Mouse (Mus musculus) frontal cortex, postnatal 25 days (tissue): ENCODE measurements around the gene Mex3a.
A peak's percentile ranks its signal among the peaks of the same experiment; 100 is the strongest.

Experiments
- DNase-seq, 2 experiments: peaks; one replicate each; pipeline ENCODE4 v3.0.0; 2022; ENCODE audit warnings: low spot score in 2 of 2

Mex3a gene

GRCm38 (mm10) chr3:88505081-88505480 is 27.1 kb upstream of the Mex3a start:
- DNase-seq = no peak

GRCm38 (mm10) chr3:88505765-88506164 is 26.4 kb upstream of the Mex3a start:
- DNase-seq = no peak

DNA sequence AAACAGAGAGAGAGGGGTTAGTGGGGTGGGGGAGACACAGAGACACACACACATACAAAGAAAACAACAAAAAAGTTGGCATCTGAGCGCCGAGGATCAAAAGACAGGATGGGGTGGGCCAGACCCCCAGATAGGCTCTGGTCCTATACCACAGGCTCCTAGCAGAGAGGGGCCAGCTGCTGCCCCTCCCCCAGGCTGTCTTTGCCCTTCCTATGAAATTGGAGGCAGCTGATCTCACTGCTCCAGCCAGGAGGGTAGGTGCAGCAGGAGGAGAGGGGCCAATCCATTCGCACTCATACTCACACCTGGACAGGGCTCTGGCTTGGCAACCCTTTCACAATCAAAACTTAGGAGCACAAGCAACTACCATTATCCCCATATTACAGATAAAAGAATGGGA is 22.9 kb upstream of the Mex3a start:
- DNase-seq = no peak

GRCm38 (mm10) chr3:88509692-88510420 is 22.3 kb upstream of the Mex3a start, which contains the start of gene Lmna:
Lmna (minus strand) TSS chr3:88509956.
- peak; percentile 72 to 78 for DNase-seq

DNA sequence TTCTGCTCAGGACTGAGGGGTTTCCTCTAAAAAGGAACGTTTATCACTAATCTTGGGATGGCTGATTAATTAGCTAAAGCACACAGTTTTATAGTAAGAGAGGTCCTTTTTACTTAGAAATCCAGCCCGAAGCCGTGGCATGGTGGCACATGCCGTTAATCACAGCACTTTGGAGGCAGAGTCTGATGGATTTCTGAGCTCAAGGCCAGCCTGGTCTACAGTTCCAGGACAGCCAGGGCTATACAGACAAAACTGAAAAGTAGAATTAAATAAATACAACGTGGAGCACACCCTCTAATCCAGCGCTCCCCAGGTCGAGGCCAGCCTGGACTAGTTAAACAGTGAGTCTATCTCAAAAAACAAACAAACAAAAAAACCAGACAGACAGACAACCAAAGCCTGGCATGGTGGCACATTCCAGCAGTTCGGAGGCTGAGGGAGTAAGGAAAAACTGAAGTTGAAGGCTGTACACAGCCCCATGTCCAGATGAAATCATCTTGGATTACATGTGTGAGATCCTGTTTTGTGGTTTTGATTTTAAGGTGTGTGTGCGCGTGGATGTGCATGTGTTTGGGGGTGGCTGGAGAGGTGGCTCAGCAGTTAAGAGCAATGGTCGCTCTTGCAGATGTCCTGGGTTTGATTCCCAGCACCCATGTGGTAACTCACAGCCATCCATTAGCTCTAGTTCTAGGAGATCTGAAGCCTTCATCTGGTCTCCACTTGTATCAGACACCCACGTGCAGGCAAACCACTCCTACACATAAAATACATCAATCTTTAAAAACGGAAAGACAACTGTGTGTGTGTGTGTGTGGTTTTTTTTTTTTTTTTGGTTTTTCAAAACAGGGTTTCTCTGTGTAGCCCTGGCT is 21.5 kb upstream of the Mex3a start:
- DNase-seq = no peak

DNA sequence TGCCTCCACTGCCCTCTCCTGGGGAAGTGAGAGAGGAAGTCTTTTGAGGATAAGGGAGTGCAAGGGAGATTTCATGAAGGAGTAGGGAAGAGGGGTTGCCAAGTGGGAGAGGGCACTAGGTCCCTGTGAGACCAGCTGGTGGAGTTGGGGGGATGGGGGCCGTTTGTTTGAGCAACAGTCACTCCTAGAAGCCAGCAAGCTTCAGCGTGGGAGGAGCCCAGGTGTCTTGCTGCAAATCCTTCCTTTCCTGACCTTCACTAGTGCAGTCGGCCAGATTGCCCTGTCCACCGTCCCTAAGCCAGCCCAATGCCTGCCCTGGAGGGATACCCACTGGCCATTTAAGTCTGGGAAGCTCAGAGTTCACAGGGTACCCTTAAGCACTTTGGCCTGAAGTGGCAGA is 20.6 kb upstream of the Mex3a start:
- no peak for DNase-seq

DNA sequence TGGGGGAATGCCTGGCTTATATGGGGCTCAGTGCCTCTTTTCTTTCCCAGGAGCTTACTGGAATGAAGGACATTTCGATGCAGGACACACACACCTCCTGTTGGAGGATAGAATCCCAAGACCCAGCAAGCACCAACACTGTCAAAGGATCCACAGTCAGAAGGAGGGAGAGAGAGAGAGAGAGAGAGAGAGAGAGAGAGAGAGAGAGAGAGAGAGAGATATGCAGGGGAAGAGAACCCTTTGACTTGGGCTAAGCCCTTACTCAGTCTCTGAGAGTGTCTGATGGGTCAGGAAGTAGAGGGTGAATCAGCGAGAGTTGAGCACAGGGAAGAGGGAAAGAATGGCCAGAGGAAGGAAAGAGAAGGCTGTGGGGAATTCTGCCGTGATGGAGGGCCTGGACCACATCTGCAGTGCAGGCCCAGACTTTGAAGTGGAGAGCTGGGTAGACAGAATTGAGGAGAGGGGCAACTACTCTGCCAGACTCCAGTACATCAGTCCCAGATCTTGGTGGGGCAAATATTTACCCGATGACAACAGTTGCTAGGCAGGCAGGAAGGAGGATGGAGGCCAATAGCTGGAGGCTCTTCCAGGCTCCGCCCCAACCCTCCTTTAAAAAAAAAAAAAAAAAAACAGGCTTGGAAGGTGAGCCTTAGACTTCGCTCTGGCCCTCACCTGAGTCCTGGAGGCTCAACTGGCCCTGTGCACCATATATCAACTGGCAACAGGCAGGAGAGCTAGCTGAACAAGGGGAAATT is 19.9 kb upstream of the Mex3a start:
- no peak for DNase-seq

DNA sequence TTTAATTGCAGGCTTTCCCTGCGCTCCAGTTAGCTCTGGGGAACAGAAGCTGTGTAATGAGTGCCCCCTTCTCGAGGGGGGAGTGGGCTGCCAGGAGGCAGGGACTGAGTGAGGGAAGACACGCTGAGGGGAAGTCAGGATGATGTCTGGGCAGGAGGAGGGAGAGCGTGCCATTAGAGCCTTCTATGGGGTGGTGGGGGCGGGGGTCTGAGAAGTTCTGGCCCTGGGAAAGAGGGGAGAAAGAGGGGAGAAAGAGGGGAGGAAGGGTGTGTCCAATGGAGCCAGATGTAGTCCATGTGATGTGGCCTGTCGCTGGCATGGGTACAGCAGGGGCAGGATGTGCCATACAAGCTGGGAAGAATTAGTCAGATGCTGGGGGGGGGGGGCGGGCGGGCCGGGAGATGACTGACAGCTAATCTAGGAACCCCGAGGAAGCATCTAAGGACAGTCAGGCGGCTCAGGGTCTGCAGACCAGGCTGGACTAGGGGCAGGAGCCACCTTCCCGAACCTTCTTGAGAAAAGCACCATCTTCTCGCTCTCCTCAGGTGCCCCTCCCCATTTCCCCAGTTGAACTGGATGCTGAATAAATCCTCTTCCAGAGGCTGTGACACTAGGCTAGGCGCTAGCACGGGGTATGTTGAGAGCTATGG is 19.2 kb upstream of the Mex3a start:
- no peak for DNase-seq

DNA sequence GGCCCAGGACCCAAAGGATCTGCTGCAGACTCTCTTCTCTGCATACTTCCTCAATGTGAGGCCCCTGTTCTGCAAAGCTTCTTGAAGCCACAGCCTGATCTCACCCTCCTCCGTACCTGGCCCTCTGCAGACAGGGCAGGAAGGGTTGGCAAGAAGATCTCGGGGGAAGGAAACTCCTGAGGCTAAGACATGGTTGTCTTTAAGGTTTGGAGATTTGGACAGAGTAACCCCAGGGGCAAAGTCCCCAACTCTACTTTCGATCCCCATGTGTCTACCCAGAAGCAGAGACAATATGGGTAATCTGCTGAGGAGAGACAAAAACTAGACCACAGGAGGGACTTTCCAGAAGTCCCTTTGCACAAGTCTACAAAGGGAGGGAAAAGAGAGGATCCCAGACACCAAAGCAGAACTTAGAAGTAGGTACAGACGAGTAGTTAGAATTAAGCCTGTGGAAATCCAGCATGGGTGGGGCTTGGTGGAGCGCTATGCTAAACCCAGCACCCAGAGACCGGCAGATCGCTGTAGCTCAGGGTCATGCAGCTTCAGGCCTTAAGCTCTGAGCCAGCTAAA is 18.6 kb upstream of the Mex3a start:
- no peak for DNase-seq

DNA sequence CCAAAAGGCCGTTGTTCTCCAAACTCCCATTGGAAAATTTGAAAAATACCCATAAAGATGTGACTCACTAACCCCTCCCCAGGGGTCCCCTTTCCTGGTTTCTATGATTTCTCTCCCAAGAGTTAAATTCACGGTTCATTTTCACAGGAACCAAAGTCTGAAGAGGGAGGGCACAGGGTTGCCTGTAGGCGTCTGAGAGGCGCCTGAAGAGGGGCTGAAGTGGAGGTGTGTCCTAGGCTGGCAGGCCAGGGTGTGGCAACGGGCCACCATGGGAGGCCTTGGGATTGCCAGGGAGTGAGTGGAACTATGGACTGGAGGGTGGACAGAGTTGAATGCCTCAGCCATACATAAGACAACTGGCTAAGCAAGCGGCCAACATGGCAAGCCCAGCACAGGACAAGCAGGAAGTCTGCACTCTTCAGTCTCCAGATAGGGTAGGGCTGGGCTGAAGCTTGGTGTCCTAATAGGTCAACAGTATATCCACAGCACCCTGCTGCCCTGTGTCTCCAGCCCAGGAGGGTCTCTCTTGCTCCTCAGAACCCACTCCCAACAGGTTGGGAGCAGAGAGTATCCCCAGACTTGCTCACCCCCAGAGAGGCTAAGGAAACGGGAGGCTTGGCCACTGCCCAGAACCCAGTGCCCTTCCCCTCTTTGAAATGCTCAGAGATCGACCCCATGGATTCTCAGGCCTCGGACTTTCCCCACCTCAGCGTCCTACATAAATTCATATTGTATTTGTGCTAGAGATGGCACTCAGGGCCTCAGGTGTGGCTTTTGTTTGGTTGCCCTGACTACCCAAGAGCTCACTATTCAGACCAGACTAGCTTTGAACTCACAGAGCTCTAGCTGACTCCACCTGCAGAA is 17.7 kb upstream of the Mex3a start:
- DNase-seq = no peak

- no peak for DNase-seq
These were observed 17.2 kb upstream of the Mex3a start for GRCm38 (mm10) chr3:88515095-88515386.

DNA sequence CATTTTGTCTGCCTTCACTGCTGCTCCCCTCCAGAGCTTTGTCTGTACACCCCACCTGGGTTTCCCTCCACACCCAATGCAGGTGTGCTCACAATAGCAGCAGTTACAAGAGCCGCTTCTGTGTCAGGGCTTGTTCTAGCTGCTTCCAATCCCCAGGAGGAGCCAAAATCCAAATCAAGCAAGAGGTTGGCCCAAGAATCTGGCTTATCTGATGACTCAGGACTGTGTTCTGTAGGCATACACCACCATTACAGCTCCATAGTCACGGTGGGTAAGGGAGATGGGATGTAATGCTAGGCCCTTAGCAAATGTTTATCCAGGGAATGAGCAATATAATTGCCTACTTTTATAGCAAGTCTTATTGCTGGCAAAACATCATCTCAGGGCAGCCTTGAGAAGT is 15.8 kb upstream of the Mex3a start:
- DNase-seq = no peak

DNA sequence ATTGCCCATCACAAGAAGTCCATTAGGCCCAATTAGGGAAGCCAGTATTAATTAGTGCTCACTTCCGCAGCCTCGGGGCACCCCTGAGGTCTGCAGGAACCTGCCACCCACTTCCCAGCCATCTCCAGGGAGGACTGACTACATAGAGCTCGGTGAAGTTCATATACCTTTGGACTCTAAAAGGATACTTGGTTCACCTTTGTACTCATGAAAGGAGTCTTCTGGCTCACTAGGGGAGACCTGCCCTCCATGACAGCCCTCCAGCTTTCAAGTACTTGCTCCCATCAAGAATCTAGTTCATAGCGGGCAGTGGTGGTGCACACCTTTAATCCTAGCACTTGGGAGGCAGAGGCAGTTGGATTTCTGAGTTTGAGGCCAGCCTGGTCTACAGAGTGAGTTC is 13.8 kb upstream of the Mex3a start:
- no peak for DNase-seq

DNA sequence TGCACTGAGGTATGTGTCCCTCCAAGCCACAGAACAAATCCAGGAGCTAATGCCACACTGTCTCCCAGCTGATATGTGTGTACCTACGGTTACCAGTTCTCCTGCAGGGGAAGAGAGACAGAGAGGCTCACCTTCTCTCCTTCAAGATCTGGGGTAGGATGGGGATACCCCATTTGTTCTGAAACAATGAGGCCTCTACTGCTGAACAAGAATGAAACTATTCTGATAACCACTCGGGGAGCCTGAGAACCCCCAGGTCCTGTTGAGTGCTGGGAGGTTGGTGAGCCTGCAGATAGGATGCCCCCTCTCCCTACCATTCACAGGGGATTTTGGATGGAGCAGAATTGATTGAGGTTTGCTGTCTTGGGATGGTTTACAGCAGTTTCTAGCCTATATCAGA is 12.1 kb upstream of the Mex3a start:
- no peak for DNase-seq

DNA sequence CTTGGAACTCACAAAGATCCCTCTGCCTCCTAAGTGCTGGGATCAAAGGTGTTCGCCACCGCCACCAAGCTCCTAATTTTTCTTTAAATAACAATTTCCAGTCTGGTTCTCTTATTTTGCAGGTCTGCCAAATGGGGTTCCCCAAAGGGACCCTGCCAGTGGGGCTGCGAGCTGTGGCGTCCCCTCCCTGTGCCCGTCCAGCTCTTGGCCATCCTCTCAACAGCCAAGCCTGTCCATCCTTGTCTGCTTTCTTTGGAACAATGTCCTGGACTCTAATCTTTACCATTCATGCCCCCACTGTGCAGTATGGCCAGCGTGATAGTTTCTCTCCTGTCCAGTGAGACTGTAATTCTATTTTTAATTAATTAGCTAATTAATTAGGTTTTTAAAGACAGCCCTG is 11.0 kb upstream of the Mex3a start:
- no peak for DNase-seq

- no peak for DNase-seq
These were observed 10.3 kb upstream of the Mex3a start for GRCm38 (mm10) chr3:88521803-88522331.

- DNase-seq = no peak
These were observed 9.2 kb upstream of the Mex3a start for GRCm38 (mm10) chr3:88523027-88523426.

GRCm38 (mm10) chr3:88525021-88525420 is 7.2 kb upstream of the Mex3a start:
- no peak for DNase-seq

GRCm38 (mm10) chr3:88526157-88527131 is 5.8 kb upstream of the Mex3a start:
- DNase-seq = peak; percentile 62 to 73
